Mouse (Mus musculus) layer of hippocampus, adult 9-11 months (tissue): ENCODE results near the gene Grid1.

Experiments
- DNase-seq: peaks from one replicate; pipeline ENCODE4 v3.0.0; 2022

Gene Grid1

GRCm38 (mm10) chr14:35123260-35123875, 303.5 kb downstream of the Grid1 start:
- DNase-seq, result no peak

GRCm38 (mm10) chr14:35127616-35128015, 307.7 kb downstream of the Grid1 start:
- DNase-seq, result no peak

GRCm38 (mm10) chr14:35135056-35135455, 315.1 kb downstream of the Grid1 start:
- no peak for DNase-seq

GRCm38 (mm10) chr14:35138069-35138468, 318.2 kb downstream of the Grid1 start:
- DNase-seq, result no peak

GRCm38 (mm10) chr14:35139824-35140223, 319.9 kb downstream of the Grid1 start:
- no peak for DNase-seq

- DNase-seq, result no peak
Observed at GRCm38 (mm10) chr14:35152450-35152849, 332.5 kb downstream of the Grid1 start.

GRCm38 (mm10) chr14:35153701-35154277, 333.9 kb downstream of the Grid1 start:
- peak; percentile 65 for DNase-seq

GRCm38 (mm10) chr14:35154364-35154763, 334.5 kb downstream of the Grid1 start:
- DNase-seq, result no peak

GRCm38 (mm10) chr14:35157069-35157655, 337.3 kb downstream of the Grid1 start:
- DNase-seq, result no peak

GRCm38 (mm10) chr14:35159296-35159695, 339.4 kb downstream of the Grid1 start:
- no peak for DNase-seq

- no peak for DNase-seq
Observed at GRCm38 (mm10) chr14:35167451-35167850, 347.5 kb downstream of the Grid1 start.

- DNase-seq, result no peak
Observed at GRCm38 (mm10) chr14:35173861-35174260, 354.0 kb downstream of the Grid1 start.

- DNase-seq, result no peak
Observed at GRCm38 (mm10) chr14:35176021-35176420, 356.1 kb downstream of the Grid1 start.

GRCm38 (mm10) chr14:35179076-35179475, 359.2 kb downstream of the Grid1 start:
- no peak for DNase-seq

- no peak for DNase-seq
Observed at GRCm38 (mm10) chr14:35185399-35185798, 365.5 kb downstream of the Grid1 start.

- DNase-seq, result no peak
Observed at GRCm38 (mm10) chr14:35192256-35192655, 372.3 kb downstream of the Grid1 start.

- no peak for DNase-seq
Observed at GRCm38 (mm10) chr14:35197371-35197770, 377.5 kb downstream of the Grid1 start.

GRCm38 (mm10) chr14:35198447-35198846, 378.5 kb downstream of the Grid1 start:
- no peak for DNase-seq

- DNase-seq, result no peak
Observed at GRCm38 (mm10) chr14:35198899-35199298, 379.0 kb downstream of the Grid1 start.

- no peak for DNase-seq
Observed at GRCm38 (mm10) chr14:35209444-35209843, 389.5 kb downstream of the Grid1 start.

- DNase-seq, result no peak
Observed at GRCm38 (mm10) chr14:35219021-35219420, 399.1 kb downstream of the Grid1 start.

- no peak for DNase-seq
Observed at GRCm38 (mm10) chr14:35222196-35222595, 402.3 kb downstream of the Grid1 start.

- no peak for DNase-seq
Observed at GRCm38 (mm10) chr14:35227581-35227980, 407.7 kb downstream of the Grid1 start.

GRCm38 (mm10) chr14:35231384-35231783, 411.5 kb downstream of the Grid1 start:
- DNase-seq, result no peak

- no peak for DNase-seq
Observed at GRCm38 (mm10) chr14:35242882-35243281, 423.0 kb downstream of the Grid1 start.
